Mouse (Mus musculus) bone marrow, adult 2 months (tissue): Measurements from ENCODE around the gene Kdm4b.

Experiments used
- CTCF ChIP-seq: fragments of 200-500 bp; IDR thresholded peaks from 2 replicates; pipeline ENCODE4 v1.5.1; 2011; ENCODE audit warnings: low read length, control low read depth; ENCODE audit not compliant: control insufficient read depth, insufficient read depth
- POLR2A ChIP-seq: fragments of 200-500 bp; IDR thresholded peaks from 2 replicates; pipeline ENCODE4 v1.6.1; 2011; ENCODE audit warnings: low read depth, mild to moderate bottlenecking, control low read depth, low read length, borderline replicate concordance; ENCODE audit not compliant: control insufficient read depth

- TF ChIP-seq CTCF (peak; percentile 91), POLR2A (peak; percentile 52; the same call in 1 of the 2 replicates)
These were observed 34.7 kb upstream of the Kdm4b start for GRCm38 (mm10) chr17:56291171-56291511.
